Mouse (Mus musculus) MEL (cell line): ENCODE results near the gene Enox1. TPM values are rescaled to one million over a fixed set of nuclear protein-coding genes. Genes with fewer than 3 reads are reported as not detected.

Experiments used
- DNase-seq: peaks from one replicate; pipeline ENCODE4 v3.0.0; 2011; ENCODE audit warnings: low read depth, low spot score
- H3K27ac ChIP-seq: 2 replicates; pipeline ENCODE4 v1.5.1; 2012; ENCODE audit warnings: low read depth, mild to moderate bottlenecking, control low read depth, low read length, moderate library complexity; ENCODE audit not compliant: control insufficient read depth
- H3K27me3 ChIP-seq, 2 experiments: fragments of 150-350 bp in 1 of 2; sonication (generic) in 1 of 2; 2 replicates each; pipeline ENCODE4 v1.6.1; 2012; ENCODE audit warnings: low read length in 2 of 2, mild to moderate bottlenecking in 2 of 2, improper control_type of control experiment in 1 of 2, moderate library complexity in 1 of 2; ENCODE audit not compliant: insufficient read depth in 2 of 2, control insufficient read depth in 1 of 2
- H3K36me3 ChIP-seq, 2 experiments: 2 replicates each; pipeline ENCODE4 v1.6.1; 2012 to 2014; ENCODE audit warnings: low read length in 2 of 2, improper control_type of control experiment in 1 of 2, inconsistent platforms in 1 of 2, mild to moderate bottlenecking in 1 of 2; ENCODE audit not compliant: insufficient read depth in 2 of 2, control insufficient read depth in 1 of 2
- H3K4me1 ChIP-seq, 2 experiments: fragments of 150-350 bp in 1 of 2; sonication (generic) in 1 of 2; 2 replicates each; pipeline ENCODE4 v1.6.1; 2012; ENCODE audit warnings: low read length in 2 of 2, improper control_type of control experiment in 1 of 2, mild to moderate bottlenecking in 1 of 2; ENCODE audit not compliant: insufficient read depth in 2 of 2, control insufficient read depth in 1 of 2
- H3K4me3 ChIP-seq, 2 experiments: fragments of 150-350 bp in 1 of 2; sonication (generic) in 1 of 2; 2 replicates each; pipeline ENCODE4 v1.5.1; 2012; ENCODE audit warnings: low read depth in 2 of 2, low read length in 2 of 2, mild to moderate bottlenecking in 2 of 2, moderate library complexity in 2 of 2, control low read depth in 1 of 2, improper control_type of control experiment in 1 of 2; ENCODE audit not compliant: control insufficient read depth in 1 of 2, insufficient read depth in 1 of 2
- H3K79me2 ChIP-seq: 2 replicates; pipeline ENCODE4 v1.6.1; 2012; ENCODE audit warnings: mild to moderate bottlenecking, low read length, moderate library complexity; ENCODE audit not compliant: control insufficient read depth, poor library complexity, insufficient read depth
- H3K9ac ChIP-seq: 2 replicates; pipeline ENCODE4 v1.6.1; 2012; ENCODE audit warnings: low read depth, mild to moderate bottlenecking, control low read depth, low read length, moderate library complexity; ENCODE audit not compliant: control insufficient read depth, poor library complexity, severe bottlenecking
- H3K9me3 ChIP-seq: fragments of 150-350 bp; sonication (generic); replicated peaks from 2 replicates; pipeline ENCODE4 v1.6.1; 2012; ENCODE audit warnings: mild to moderate bottlenecking, low read length, improper control_type of control experiment, moderate library complexity; ENCODE audit not compliant: insufficient read depth
- CHD1 ChIP-seq: IDR thresholded peaks from 2 replicates; pipeline ENCODE4 v1.6.1; 2012; ENCODE audit warnings: low read depth, mild to moderate bottlenecking, inconsistent platforms, low read length, improper control_type of control experiment
- E2F4 ChIP-seq: IDR thresholded peaks from 2 replicates; pipeline ENCODE4 v1.6.1; 2011; ENCODE audit warnings: low read depth, low read length, improper control_type of control experiment, borderline replicate concordance
- ELF1 ChIP-seq: IDR thresholded peaks from 2 replicates; pipeline ENCODE4 v1.6.1; 2014; ENCODE audit warnings: low read depth, mild to moderate bottlenecking, inconsistent platforms, low read length, improper control_type of control experiment, moderate library complexity
- EP300 ChIP-seq, 2 experiments: IDR thresholded peaks; 2 replicates each; pipeline ENCODE4 v1.6.1; 2011; ENCODE audit warnings: improper control_type of control experiment in 2 of 2, low read length in 2 of 2, low read depth in 1 of 2, mild to moderate bottlenecking in 1 of 2
- ETS1 ChIP-seq: IDR thresholded peaks from 2 replicates; pipeline ENCODE4 v1.6.1; 2012; ENCODE audit warnings: low read depth, mild to moderate bottlenecking, inconsistent platforms, low read length, improper control_type of control experiment, moderate library complexity
- HCFC1 ChIP-seq: IDR thresholded peaks from 2 replicates; pipeline ENCODE4 v1.6.1; 2012; ENCODE audit warnings: low read depth, mild to moderate bottlenecking, inconsistent platforms, low read length, improper control_type of control experiment, moderate library complexity
- JUND ChIP-seq: IDR thresholded peaks from 2 replicates; pipeline ENCODE4 v1.6.1; 2011; ENCODE audit warnings: low read depth, mild to moderate bottlenecking, improper control_type of control experiment, low read length
- KAT2A ChIP-seq: conservative IDR thresholded peaks from 2 replicates; pipeline ENCODE4 v1.6.1; 2012; ENCODE audit warnings: low read depth, low read length, improper control_type of control experiment, inconsistent platforms
- MAX ChIP-seq: IDR thresholded peaks from 2 replicates; pipeline ENCODE4 v1.6.1; 2011; ENCODE audit warnings: low read length, improper control_type of control experiment
- MAZ ChIP-seq: IDR thresholded peaks from 2 replicates; pipeline ENCODE4 v1.6.1; 2012; ENCODE audit warnings: low read depth, mild to moderate bottlenecking, inconsistent platforms, low read length, improper control_type of control experiment
- MYB ChIP-seq: IDR thresholded peaks from 2 replicates; pipeline ENCODE4 v1.6.1; 2011; ENCODE audit warnings: mild to moderate bottlenecking, low read depth, low read length, improper control_type of control experiment
- NELFE ChIP-seq: IDR thresholded peaks from 2 replicates; pipeline ENCODE4 v1.6.1; 2011; ENCODE audit warnings: low read depth, low read length, improper control_type of control experiment
- NRF1 ChIP-seq: IDR thresholded peaks from 2 replicates; pipeline ENCODE4 v1.6.1; 2014; ENCODE audit warnings: low read depth, mild to moderate bottlenecking, inconsistent platforms, low read length, improper control_type of control experiment, moderate library complexity; ENCODE audit not compliant: poor library complexity, insufficient read depth, severe bottlenecking
- POLR2A ChIP-seq, 2 experiments: IDR thresholded peaks; 2 replicates each; pipeline ENCODE4 v1.6.1; 2011 to 2012; ENCODE audit warnings: low read length in 2 of 2, mild to moderate bottlenecking in 2 of 2, control low read depth in 1 of 2, improper control_type of control experiment in 1 of 2, low read depth in 1 of 2, moderate library complexity in 1 of 2; ENCODE audit not compliant: control insufficient read depth in 1 of 2, insufficient read depth in 1 of 2, poor library complexity in 1 of 2
- POLR2AphosphoS5 ChIP-seq: IDR thresholded peaks from 2 replicates; pipeline ENCODE4 v1.6.1; 2012; ENCODE audit warnings: low read depth, borderline replicate concordance, mild to moderate bottlenecking, inconsistent platforms, low read length, moderate library complexity, mixed read lengths
- RCOR1 ChIP-seq: IDR thresholded peaks from 2 replicates; pipeline ENCODE4 v1.6.1; 2012; ENCODE audit warnings: low read depth, mild to moderate bottlenecking, inconsistent platforms, low read length, improper control_type of control experiment
- SIN3A ChIP-seq: IDR thresholded peaks from 2 replicates; pipeline ENCODE4 v1.6.1; 2012; ENCODE audit warnings: low read length, improper control_type of control experiment, inconsistent platforms
- TAL1 ChIP-seq: IDR thresholded peaks from 2 replicates; pipeline ENCODE4 v1.6.1; 2012; ENCODE audit warnings: mild to moderate bottlenecking, inconsistent platforms, low read length, moderate library complexity, mixed read lengths
- TBP ChIP-seq: IDR thresholded peaks from 2 replicates; pipeline ENCODE4 v1.8.0; 2011; ENCODE audit warnings: low read depth, low read length, improper control_type of control experiment
- UBTF ChIP-seq: IDR thresholded peaks from 2 replicates; pipeline ENCODE4 v1.6.1; 2012; ENCODE audit warnings: low read depth, mild to moderate bottlenecking, inconsistent platforms, low read length, improper control_type of control experiment, moderate library complexity, borderline replicate concordance; ENCODE audit not compliant: insufficient read depth
- USF1 ChIP-seq: IDR thresholded peaks from 2 replicates; pipeline ENCODE4 v1.6.1; 2014; ENCODE audit warnings: low read depth, mild to moderate bottlenecking, inconsistent platforms, low read length, improper control_type of control experiment, moderate library complexity
- USF2 ChIP-seq, 2 experiments: IDR thresholded peaks; 2 replicates each; pipeline ENCODE4 v1.6.1; 2011 to 2012; ENCODE audit warnings: improper control_type of control experiment in 2 of 2, low read length in 2 of 2, borderline replicate concordance in 1 of 2, inconsistent platforms in 1 of 2, low read depth in 1 of 2, mild to moderate bottlenecking in 1 of 2; ENCODE audit not compliant: insufficient read depth in 1 of 2
- polyA plus RNA-seq, 2 experiments: library from polyadenylated mRNA; stranded (reverse) in 1 of 2; unstranded in 1 of 2; fragments of >175 nt in 1 of 2; fragments of >200 nt in 1 of 2; gene quantifications; 2 replicates each; pipeline versions ENCODE4 v1.2.1 to v1.2.4; 2012; ENCODE audit warnings: low replicate concordance in 2 of 2, low read depth in 1 of 2; ENCODE audit not compliant: insufficient read length in 2 of 2, insufficient read depth in 1 of 2, missing spikeins in 1 of 2
- total RNA-seq: library from RNA; depleted of rRNA; stranded (reverse); fragments of 300-350 nt; gene quantifications from 2 replicates; pipeline ENCODE4 v1.2.3, GENCODE M21; 2012

The Enox1 gene
- total and polyA plus RNA-seq, 3 experiments = not detected

DNA sequence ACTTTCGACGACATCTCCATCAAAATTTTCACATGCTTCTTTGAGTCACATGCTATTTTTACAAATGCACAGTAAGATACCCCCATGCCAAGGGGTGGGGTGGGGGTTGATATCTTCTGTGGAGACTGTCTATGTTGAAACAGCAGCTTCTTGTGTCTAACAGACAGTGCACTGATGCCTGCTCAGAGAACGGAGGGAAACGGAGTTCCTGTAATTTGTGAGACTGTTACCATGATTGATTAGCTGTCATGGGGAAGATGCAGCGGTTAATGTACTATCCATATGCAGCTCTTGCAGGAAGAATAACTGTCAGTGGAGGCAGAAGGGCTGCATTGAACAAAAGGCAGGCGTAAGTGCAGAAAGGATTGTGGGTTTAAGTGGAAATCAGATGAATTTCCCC is 117.2 kb downstream of the Enox1 start:
- no peaks in the 10 kb centered on the region for H3K36me3 ChIP-seq
- no peaks in the 10 kb centered on the region for H3K9me3 ChIP-seq
- H3K27ac ChIP-seq = no peak overlapping the region
- H3K9ac ChIP-seq = no peak overlapping the region
- H3K4me1 ChIP-seq = no peaks in the 10 kb centered on the region
- no peaks in the 10 kb centered on the region for H3K27me3 ChIP-seq
- DNase-seq = no peak
- no peaks in the 10 kb centered on the region for H3K79me2 ChIP-seq
- no peak for TF ChIP-seq E2F4
- no peak for TF ChIP-seq USF2 (IDR thresholded peaks at IDR 0.05; ENCODE audit: borderline replicate concordance in 1 of 2, insufficient read depth in 1 of 2, low read depth in 1 of 2, low read length in 2 of 2)
- no peak for TF ChIP-seq EP300 (IDR thresholded peaks at IDR 0.05; ENCODE audit: low read depth in 1 of 2, low read length in 2 of 2)
- TF ChIP-seq, all 39 proteins: peak for 0
- no peak overlapping the region for H3K4me3 ChIP-seq

DNA sequence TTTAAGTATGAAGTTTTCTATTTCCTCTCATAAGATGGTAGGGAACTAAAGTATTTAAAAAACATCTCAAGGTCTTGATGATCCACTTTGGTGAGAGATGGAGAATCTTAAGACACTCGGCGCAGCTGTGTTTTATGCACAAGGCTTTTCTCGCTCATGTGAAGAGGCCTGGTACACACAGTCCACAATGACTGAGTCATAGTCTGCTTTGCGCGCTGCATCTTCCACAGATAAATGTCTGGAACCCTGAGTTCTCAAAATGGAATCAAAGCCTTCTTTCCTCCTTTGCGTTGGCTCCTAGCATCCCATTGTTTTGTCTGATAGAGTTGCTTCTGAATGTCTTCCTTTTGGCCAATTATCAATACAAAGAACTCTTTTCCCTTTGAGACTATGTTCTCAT is 119.0 kb downstream of the Enox1 start:
- no peak overlapping the region for H3K27ac ChIP-seq
- H3K9me3 ChIP-seq = no peaks in the 10 kb centered on the region
- DNase-seq = no peak
- H3K79me2 ChIP-seq = no peaks in the 10 kb centered on the region
- H3K4me3 ChIP-seq = no peak overlapping the region
- no peak overlapping the region for H3K9ac ChIP-seq
- TF ChIP-seq TAL1 (no peak), SIN3A (no peak), ELF1 (no peak), NELFE (no peak), ETS1 (no peak), MAX (no peak), MYB (no peak), TBP (no peak), CHD1 (no peak), POLR2A (IDR thresholded peaks at IDR 0.05; ENCODE audit: control insufficient read depth in 1 of 2, insufficient read depth in 1 of 2, low read depth in 1 of 2, low read length in 2 of 2, poor library complexity in 1 of 2) (no peak)
- H3K4me1 ChIP-seq = no peaks in the 10 kb centered on the region
- no peaks in the 10 kb centered on the region for H3K27me3 ChIP-seq
- no peaks in the 10 kb centered on the region for H3K36me3 ChIP-seq

DNA sequence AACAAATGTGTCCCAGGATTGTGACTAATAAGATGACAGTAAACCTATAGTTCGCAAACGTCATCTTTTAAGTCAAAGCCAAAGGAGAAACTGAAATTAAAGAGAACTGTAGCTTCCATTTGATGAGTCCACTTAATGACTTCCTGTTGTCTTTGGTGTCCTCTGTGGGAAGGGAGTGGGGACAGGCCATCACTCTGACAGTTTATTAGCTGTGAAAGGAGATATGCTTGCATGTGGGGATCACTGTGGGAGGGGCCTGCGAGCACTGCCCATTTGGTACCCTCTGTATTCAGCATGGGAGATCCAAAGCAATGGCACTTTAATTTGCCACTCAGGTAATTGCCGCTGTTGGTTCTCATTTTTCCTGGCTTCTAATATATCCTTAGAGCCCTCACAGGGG is 122.6 kb downstream of the Enox1 start:
- Histone ChIP-seq H3K27me3 (no peaks in the 10 kb centered on the region), H3K4me3 (no peak overlapping the region), H3K79me2 (no peaks in the 10 kb centered on the region), H3K9me3 (no peaks in the 10 kb centered on the region), H3K27ac (no peak overlapping the region), H3K4me1 (no peaks in the 10 kb centered on the region), H3K9ac (no peak overlapping the region), H3K36me3 (no peaks in the 10 kb centered on the region)
- no peak for DNase-seq
- TF ChIP-seq UBTF = no peak
- no peak for TF ChIP-seq MAZ
- no peak for TF ChIP-seq KAT2A
- no peak for TF ChIP-seq ELF1
- TF ChIP-seq HCFC1 = no peak
- TF ChIP-seq MAX = no peak
- TF ChIP-seq POLR2A (IDR thresholded peaks at IDR 0.05; ENCODE audit: control insufficient read depth in 1 of 2, insufficient read depth in 1 of 2, low read depth in 1 of 2, low read length in 2 of 2, poor library complexity in 1 of 2) = no peak
- no peak for TF ChIP-seq TAL1
- TF ChIP-seq NELFE = no peak
- no peak for TF ChIP-seq JUND
- TF ChIP-seq NRF1 = no peak
- no peak for TF ChIP-seq POLR2AphosphoS5
- no peak for TF ChIP-seq RCOR1
- no peak for TF ChIP-seq USF1
